Mouse (Mus musculus) megakaryocyte, embryonic 14.5 days (primary cell): ENCODE measurements around the gene B830017H08Rik.

Experiments used
- FLI1 ChIP-seq: IDR thresholded peaks from 2 replicates; pipeline ENCODE4 v1.6.1; 2012; ENCODE audit warnings: low read length, inconsistent platforms, mixed read lengths
- GATA1 ChIP-seq: IDR thresholded peaks from 3 replicates; pipeline ENCODE4 v1.6.1; 2012; ENCODE audit warnings: mixed read lengths, low read length, inconsistent platforms, borderline replicate concordance

DNA sequence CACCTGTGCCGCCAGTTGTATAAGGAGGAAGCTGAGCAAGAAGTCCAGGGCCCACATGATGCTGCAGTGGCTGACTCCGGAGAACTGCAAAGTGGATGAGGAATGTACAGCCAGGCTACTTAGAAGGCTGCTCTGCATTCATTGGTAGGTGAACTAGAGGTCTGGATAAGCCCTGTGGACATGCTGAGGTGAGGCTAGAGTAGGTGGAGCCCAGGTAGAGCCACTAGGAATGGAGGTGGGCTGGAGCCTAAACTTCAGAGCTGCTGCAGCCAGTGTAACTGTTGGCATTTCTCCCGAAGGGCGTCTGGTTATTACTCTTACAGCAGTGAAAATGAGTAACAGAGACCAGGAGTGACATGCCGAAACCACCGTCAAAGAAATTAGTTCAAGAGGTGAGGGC is 5.1 kb downstream of the B830017H08Rik start, which contains the start of gene Car15:
- no peak for TF ChIP-seq GATA1
- TF ChIP-seq FLI1 = no peak
